Mouse (Mus musculus) CH12.LX (cell line): Measurements from ENCODE around the gene Alk. TPM values are rescaled to one million over a fixed set of nuclear protein-coding genes. Genes with fewer than 3 reads are reported as not detected.

ENCODE experiments used
- DNase-seq: peaks from one replicate; pipeline ENCODE4 v3.0.0-alpha.2; 2013; ENCODE audit errors: extremely low read depth
- H3K27ac ChIP-seq: 2 replicates; pipeline ENCODE4 v1.5.1; 2012; ENCODE audit warnings: low read depth, mild to moderate bottlenecking, control low read depth, moderate library complexity; ENCODE audit not compliant: insufficient read depth
- H3K27me3 ChIP-seq: replicated peaks from 2 replicates; pipeline ENCODE3; 2012; ENCODE audit warnings: inconsistent platforms
- H3K36me3 ChIP-seq, 2 experiments: replicated peaks in 1 of 2; 2 replicates each; pipeline versions ENCODE3 to v1.6.1; 2012; ENCODE audit warnings: inconsistent platforms in 1 of 2, low read length in 1 of 2, mild to moderate bottlenecking in 1 of 2, mixed read lengths in 1 of 2, moderate library complexity in 1 of 2; ENCODE audit not compliant: control insufficient read depth in 1 of 2, insufficient read depth in 1 of 2
- H3K4me1 ChIP-seq, 2 experiments: 2 replicates each; pipeline ENCODE4 v1.6.1; 2012; ENCODE audit warnings: inconsistent platforms in 1 of 2, moderate library complexity in 1 of 2; ENCODE audit not compliant: insufficient read depth in 2 of 2, control insufficient read depth in 1 of 2
- H3K4me2 ChIP-seq: 2 replicates; pipeline ENCODE4 v1.6.1; 2012; ENCODE audit warnings: low read depth, mild to moderate bottlenecking, control low read depth; ENCODE audit not compliant: poor library complexity, insufficient read depth, severe bottlenecking
- H3K4me3 ChIP-seq, 3 experiments: fragments of 150-350 bp in 1 of 3; sonication (generic) in 1 of 3; replicated peaks in 1 of 3; 2 replicates each; pipeline versions ENCODE3 to v1.5.1; 2011 to 2012; ENCODE audit warnings: low read depth in 2 of 3, low read length in 2 of 3, mild to moderate bottlenecking in 2 of 3, moderate library complexity in 2 of 3, control low read depth in 1 of 3, improper control_type of control experiment in 1 of 3, inconsistent platforms in 1 of 3, mixed read lengths in 1 of 3; ENCODE audit not compliant: poor library complexity in 1 of 3
- H3K79me2 ChIP-seq: replicated peaks from 2 replicates; pipeline ENCODE4 v1.6.1; 2012; ENCODE audit warnings: mild to moderate bottlenecking, moderate library complexity; ENCODE audit not compliant: control insufficient read depth, poor library complexity, insufficient read depth, severe bottlenecking; ENCODE audit errors: extremely low read depth
- H3K9ac ChIP-seq: 2 replicates; pipeline ENCODE4 v1.6.1; 2012; ENCODE audit warnings: low read depth, mild to moderate bottlenecking, control low read depth, moderate library complexity; ENCODE audit not compliant: insufficient read depth
- H3K9me3 ChIP-seq: replicated peaks from 2 replicates; pipeline ENCODE3; 2012; ENCODE audit warnings: low read length, inconsistent platforms, mixed read lengths
- BHLHE40 ChIP-seq: IDR thresholded peaks from 2 replicates; pipeline ENCODE4 v1.6.1; 2011; ENCODE audit warnings: mild to moderate bottlenecking, low read depth, low read length, improper control_type of control experiment
- CHD1 ChIP-seq: IDR thresholded peaks from 2 replicates; pipeline ENCODE4 v1.6.1; 2012; ENCODE audit warnings: low read depth, low read length, improper control_type of control experiment, inconsistent platforms
- CHD2 ChIP-seq: IDR thresholded peaks from 2 replicates; pipeline ENCODE4 v1.6.1; 2011; ENCODE audit warnings: low read length, improper control_type of control experiment
- CTCF ChIP-seq, 2 experiments: IDR thresholded peaks in 1 of 2; conservative IDR thresholded peaks in 1 of 2; 2 replicates each; pipeline ENCODE4 v1.5.1; 2011 to 2012; ENCODE audit warnings: low read depth in 2 of 2, low read length in 2 of 2, improper control_type of control experiment in 1 of 2, inconsistent platforms in 1 of 2, mild to moderate bottlenecking in 1 of 2, moderate library complexity in 1 of 2
- E2F4 ChIP-seq: IDR thresholded peaks from 2 replicates; pipeline ENCODE4 v1.6.1; 2011; ENCODE audit warnings: low read depth, low read length, improper control_type of control experiment; ENCODE audit not compliant: insufficient replicate concordance
- EP300 ChIP-seq: IDR thresholded peaks from 2 replicates; pipeline ENCODE4 v1.6.1; 2011; ENCODE audit warnings: low read length, improper control_type of control experiment
- HCFC1 ChIP-seq: IDR thresholded peaks from 2 replicates; pipeline ENCODE4 v1.6.1; 2012; ENCODE audit warnings: low read depth, mild to moderate bottlenecking, inconsistent platforms, low read length, improper control_type of control experiment
- JUN ChIP-seq: IDR thresholded peaks from 2 replicates; pipeline ENCODE4 v1.6.1; 2011; ENCODE audit warnings: low read depth, mild to moderate bottlenecking, low read length, improper control_type of control experiment, moderate library complexity; ENCODE audit not compliant: insufficient read depth
- KAT2A ChIP-seq: IDR thresholded peaks from 2 replicates; pipeline ENCODE4 v1.6.1; 2012; ENCODE audit warnings: low read length, improper control_type of control experiment, inconsistent platforms; ENCODE audit not compliant: insufficient replicate concordance
- MEF2A ChIP-seq: IDR thresholded peaks from 2 replicates; pipeline ENCODE4 v1.6.1; 2014; ENCODE audit warnings: low read depth, mild to moderate bottlenecking, inconsistent platforms, low read length, improper control_type of control experiment, borderline replicate concordance
- MXI1 ChIP-seq: IDR thresholded peaks from 2 replicates; pipeline ENCODE4 v1.6.1; 2011; ENCODE audit warnings: mild to moderate bottlenecking, low read depth, low read length, improper control_type of control experiment
- NRF1 ChIP-seq: IDR thresholded peaks from 2 replicates; pipeline ENCODE4 v1.6.1; 2014; ENCODE audit warnings: low read depth, mild to moderate bottlenecking, inconsistent platforms, low read length, improper control_type of control experiment, moderate library complexity
- PAX5 ChIP-seq: IDR thresholded peaks from 2 replicates; pipeline ENCODE4 v1.6.1; 2012; ENCODE audit warnings: low read length, inconsistent platforms, mixed read lengths
- POLR2A ChIP-seq: IDR thresholded peaks from 2 replicates; pipeline ENCODE4 v1.6.1; 2011; ENCODE audit warnings: low read depth, mild to moderate bottlenecking, improper control_type of control experiment, low read length
- POLR2AphosphoS2 ChIP-seq: IDR thresholded peaks from 2 replicates; pipeline ENCODE4 v1.6.1; 2011; ENCODE audit warnings: low read depth, low read length, improper control_type of control experiment
- SIN3A ChIP-seq: IDR thresholded peaks from 2 replicates; pipeline ENCODE4 v1.6.1; 2012; ENCODE audit warnings: low read length, improper control_type of control experiment, inconsistent platforms
- TBP ChIP-seq: conservative IDR thresholded peaks from 2 replicates; pipeline ENCODE4 v1.6.1; 2011; ENCODE audit warnings: low read depth, low read length, improper control_type of control experiment
- TCF12 ChIP-seq: IDR thresholded peaks from 2 replicates; pipeline ENCODE4 v1.6.1; 2014; ENCODE audit warnings: low read depth, mild to moderate bottlenecking, inconsistent platforms, low read length, improper control_type of control experiment
- UBTF ChIP-seq: IDR thresholded peaks from 2 replicates; pipeline ENCODE4 v1.6.1; 2012; ENCODE audit warnings: low read depth, mild to moderate bottlenecking, inconsistent platforms, low read length, improper control_type of control experiment, moderate library complexity
- USF1 ChIP-seq: IDR thresholded peaks from 2 replicates; pipeline ENCODE4 v1.6.1; 2014; ENCODE audit warnings: low read depth, mild to moderate bottlenecking, inconsistent platforms, low read length, improper control_type of control experiment
- dilution Hi-C: fragments of 300-500 bp; cut with MboI; formaldehyde crosslinking; loops from 2 replicates; pipeline ENCODE4 v1.14.3; 2020; ENCODE audit warnings: low sequenced_read_pairs; ENCODE audit not compliant: extremely low pct_unique_long_range_greater_than_20kb, extremely low pct_ligation_motif_present
- in situ Hi-C: fragments of 300-500 bp; cut with MboI; formaldehyde crosslinking; loops from 3 replicates; pipeline ENCODE4 v1.14.3; 2019; ENCODE audit warnings: low sequenced_read_pairs, low pct_ligation_motif_present, low pct_unique_long_range_greater_than_20kb, mixed read lengths
- polyA plus RNA-seq: library from polyadenylated mRNA; unstranded; fragments of >175 nt; gene quantifications from 2 replicates; pipeline ENCODE4 v1.2.1, GENCODE M21; 2012; ENCODE audit warnings: low read depth; ENCODE audit not compliant: insufficient read length
- total RNA-seq, 2 experiments: library from RNA; depleted of rRNA; stranded (reverse); fragments of 300-350 nt in 1 of 2; fragments of >200 nt in 1 of 2; gene quantifications; 2 replicates each; pipeline ENCODE4 v1.2.3; 2012 to 2014

Alk gene
- total and polyA plus RNA-seq, 3 experiments, result 0.38 to 0.63 (median 0.44) TPM

- no peak overlapping the region for H3K4me3 ChIP-seq
- no peak overlapping the region for H3K9ac ChIP-seq
- H3K36me3 ChIP-seq, result no peaks in the 10 kb centered on the region
- H3K4me1 ChIP-seq, result peaks cover 0 to 3% of the 10 kb centered on the region in 2 experiments; a peak in 1 of 4 replicates
- H3K27ac ChIP-seq, result no peak overlapping the region
- no peaks in the 10 kb centered on the region for H3K9me3 ChIP-seq
- no peaks in the 10 kb centered on the region for H3K27me3 ChIP-seq
- TF ChIP-seq CHD1 (no peak), E2F4 (no peak), POLR2A (no peak), KAT2A (no peak), NRF1 (no peak), TCF12 (no peak), UBTF (no peak), USF1 (no peak), JUN (no peak), POLR2AphosphoS2 (no peak), CHD2 (no peak), BHLHE40 (no peak), MXI1 (no peak), MEF2A (no peak), TBP (no peak), EP300 (no peak), SIN3A (no peak)
- H3K79me2 ChIP-seq, result no peaks in the 10 kb centered on the region
- in situ Hi-C loops (no loop called here), dilution Hi-C loops (no loop called here)
- DNase-seq, result no peak
- H3K4me2 ChIP-seq, result no peak overlapping the region
Measured at GRCm38 (mm10) chr17:72144461-72144860, 460.0 kb downstream of the Alk start.

GRCm38 (mm10) chr17:72132140-72132911 lies 472.1 kb downstream of the Alk start:
- DNase-seq, result no peak
- H3K79me2 ChIP-seq, result no peaks in the 10 kb centered on the region

More at GRCm38 (mm10) chr17:72132140-72132911, 472.1 kb downstream of the Alk start:
- no peaks in the 10 kb centered on the region for H3K4me1 ChIP-seq
- H3K4me3 ChIP-seq, result no peak overlapping the region
- in situ Hi-C loops, result no loop called here
- dilution Hi-C loops, result no loop called here
- H3K9me3 ChIP-seq, result no peaks in the 10 kb centered on the region
- no peak overlapping the region for H3K9ac ChIP-seq
- no peaks in the 10 kb centered on the region for H3K27me3 ChIP-seq
- no peak overlapping the region for H3K27ac ChIP-seq
- H3K36me3 ChIP-seq, result no peaks in the 10 kb centered on the region
- TF ChIP-seq HCFC1 (no peak), PAX5 (no peak), TBP (no peak), CTCF (conservative IDR thresholded peaks at IDR 0.05 in 1 of 2, IDR thresholded peaks at IDR 0.05 in 1 of 2; ENCODE audit: low read depth in 2 of 2, low read length in 2 of 2) (no peak)
- H3K4me2 ChIP-seq, result no peak overlapping the region
